Mouse (Mus musculus) retina, adult 2 months (tissue): ENCODE results near the gene Fam129a.

Experiments used
- DNase-seq: peaks from one replicate; pipeline ENCODE4 v3.0.0-alpha.2; 2012; ENCODE audit warnings: low read depth, low spot score

Gene Fam129a

GRCm38 (mm10) chr1:151626631-151627030, 55.6 kb downstream of the Fam129a start:
- DNase-seq = no peak

GRCm38 (mm10) chr1:151627141-151627540, 56.2 kb downstream of the Fam129a start:
- no peak for DNase-seq

- no peak for DNase-seq
Measured at GRCm38 (mm10) chr1:151629591-151630250, 58.7 kb downstream of the Fam129a start.

- DNase-seq = no peak
Measured at GRCm38 (mm10) chr1:151630251-151630628, 59.3 kb downstream of the Fam129a start.

- DNase-seq = no peak
Measured at GRCm38 (mm10) chr1:151631061-151631460, 60.1 kb downstream of the Fam129a start.

- DNase-seq = no peak
Measured at GRCm38 (mm10) chr1:151631703-151632294, 60.8 kb downstream of the Fam129a start.

- DNase-seq = no peak
Measured at GRCm38 (mm10) chr1:151632567-151633356, 61.8 kb downstream of the Fam129a start.

GRCm38 (mm10) chr1:151636637-151637036, 65.7 kb downstream of the Fam129a start:
- no peak for DNase-seq

- DNase-seq = no peak
Measured at GRCm38 (mm10) chr1:151637351-151637922, 66.5 kb downstream of the Fam129a start.

GRCm38 (mm10) chr1:151638357-151638756, 67.4 kb downstream of the Fam129a start:
- DNase-seq = no peak

- DNase-seq = no peak
Measured at GRCm38 (mm10) chr1:151638770-151639169, 67.8 kb downstream of the Fam129a start.

GRCm38 (mm10) chr1:151646380-151646779, 75.4 kb downstream of the Fam129a start:
- DNase-seq = no peak

- no peak for DNase-seq
Measured at GRCm38 (mm10) chr1:151648099-151648498, 77.1 kb downstream of the Fam129a start.

- DNase-seq = no peak
Measured at GRCm38 (mm10) chr1:151657042-151657605, 86.1 kb downstream of the Fam129a start.

GRCm38 (mm10) chr1:151658291-151658830, 87.4 kb downstream of the Fam129a start:
- DNase-seq = no peak

GRCm38 (mm10) chr1:151659636-151660035, 88.7 kb downstream of the Fam129a start:
- no peak for DNase-seq

GRCm38 (mm10) chr1:151660251-151660650, 89.3 kb downstream of the Fam129a start:
- no peak for DNase-seq

- DNase-seq = no peak
Measured at GRCm38 (mm10) chr1:151660883-151661282, 89.9 kb downstream of the Fam129a start.

GRCm38 (mm10) chr1:151661684-151662439, 90.9 kb downstream of the Fam129a start:
- no peak for DNase-seq

- DNase-seq = no peak
Measured at GRCm38 (mm10) chr1:151662958-151663357, 92.0 kb downstream of the Fam129a start.

- DNase-seq = no peak
Measured at GRCm38 (mm10) chr1:151664384-151664783, 93.4 kb downstream of the Fam129a start.
